Mouse (Mus musculus) frontal cortex, adult (tissue): ENCODE results near the gene Nol4l.

Experiments
- ATAC-seq: cut with Nextera tagmentation; 2 replicates; pipeline ENCODE4 v1.9.2; 2017; ENCODE audit warnings: mild to moderate bottlenecking, moderate library complexity, mixed read lengths; ENCODE audit not compliant: low TSS enrichment

The Nol4l gene

DNA sequence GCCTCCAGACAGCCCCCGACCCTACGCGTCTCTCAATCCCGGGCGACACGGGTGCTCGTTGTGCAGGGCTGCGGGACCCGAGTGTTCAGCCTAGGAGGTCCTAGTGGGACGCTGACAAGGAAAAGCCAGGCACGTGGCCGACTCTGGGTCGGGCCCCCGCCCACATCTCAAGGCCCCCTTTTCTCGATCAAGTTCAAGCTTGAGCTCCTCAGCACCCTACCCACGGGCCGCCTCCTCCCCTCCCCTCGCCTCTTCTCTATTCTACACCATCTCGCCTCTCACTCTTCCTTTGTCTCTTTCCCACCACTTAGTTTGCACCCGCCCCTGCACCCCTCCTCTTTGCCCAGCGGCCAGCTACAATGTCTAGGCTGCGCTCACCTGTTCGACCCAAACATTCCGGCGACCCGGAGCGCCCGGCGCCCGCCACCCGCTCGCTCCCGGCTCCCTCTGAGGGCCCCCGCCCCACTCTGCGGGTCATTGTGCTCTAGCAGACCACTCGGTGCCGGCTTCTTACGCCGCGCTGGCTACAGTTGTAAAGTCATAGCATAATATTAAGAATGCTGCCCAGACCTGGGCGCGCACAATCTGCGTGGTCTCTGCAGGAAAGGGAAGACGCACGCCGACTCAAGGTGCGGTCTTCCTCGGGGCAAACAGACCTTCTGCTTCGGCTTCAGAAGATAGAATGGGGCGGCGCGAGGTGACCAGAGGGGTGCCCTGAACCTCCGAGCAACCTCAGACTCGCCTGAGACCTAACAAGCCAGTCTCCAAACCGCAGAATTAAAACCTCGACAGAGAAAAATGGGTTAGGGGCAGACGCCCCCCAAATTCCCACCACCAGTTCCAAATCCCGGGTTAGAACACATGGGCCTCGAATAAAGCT is 84.4 kb downstream of the Nol4l start:
- peak; percentile 16 for ATAC-seq

DNA sequence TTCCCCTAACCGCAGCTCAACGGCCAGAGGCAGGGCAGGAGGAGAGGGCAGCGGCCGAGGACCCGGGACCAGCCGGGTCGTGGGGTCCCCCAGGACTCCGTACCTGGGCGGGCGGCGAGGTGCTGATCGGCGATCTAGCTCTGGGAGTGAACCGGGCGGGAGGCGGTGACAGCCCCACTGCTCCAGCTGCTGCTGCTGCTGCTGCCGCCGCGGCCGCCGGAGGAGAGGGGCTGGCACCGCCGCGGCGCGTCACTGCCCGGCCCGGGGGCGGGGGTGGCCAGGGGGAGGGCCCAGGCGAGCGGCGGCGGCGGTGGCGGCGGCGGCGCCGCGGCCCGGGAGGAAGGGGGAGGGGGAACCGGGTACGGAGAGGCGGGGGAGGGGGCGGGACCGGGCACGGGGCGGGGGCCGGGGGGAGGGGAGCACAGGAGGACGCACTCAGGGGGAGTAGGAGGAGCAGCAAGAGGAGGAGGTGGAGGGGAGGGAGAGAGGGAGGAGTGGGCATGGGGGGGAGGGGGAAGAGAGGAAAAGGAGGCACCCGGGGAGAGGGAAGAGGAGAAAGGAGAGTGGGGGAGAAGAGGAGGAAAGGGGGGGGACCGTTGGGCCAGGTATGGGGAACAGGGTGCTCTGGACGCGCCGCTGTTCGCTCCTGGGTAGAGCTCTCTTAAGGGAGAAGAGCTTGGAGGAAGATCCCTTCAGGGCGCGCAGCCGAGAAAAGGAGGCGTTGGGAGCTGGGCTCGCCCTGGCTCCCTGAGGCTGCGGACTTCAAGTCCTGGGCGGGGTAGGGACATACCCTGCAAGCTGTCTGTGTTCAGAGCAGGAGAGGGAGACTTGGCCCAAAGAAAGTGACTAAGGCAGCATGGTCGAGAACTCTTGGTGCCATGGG is 85.3 kb downstream of the Nol4l start:
- ATAC-seq = peak; percentile 54

DNA sequence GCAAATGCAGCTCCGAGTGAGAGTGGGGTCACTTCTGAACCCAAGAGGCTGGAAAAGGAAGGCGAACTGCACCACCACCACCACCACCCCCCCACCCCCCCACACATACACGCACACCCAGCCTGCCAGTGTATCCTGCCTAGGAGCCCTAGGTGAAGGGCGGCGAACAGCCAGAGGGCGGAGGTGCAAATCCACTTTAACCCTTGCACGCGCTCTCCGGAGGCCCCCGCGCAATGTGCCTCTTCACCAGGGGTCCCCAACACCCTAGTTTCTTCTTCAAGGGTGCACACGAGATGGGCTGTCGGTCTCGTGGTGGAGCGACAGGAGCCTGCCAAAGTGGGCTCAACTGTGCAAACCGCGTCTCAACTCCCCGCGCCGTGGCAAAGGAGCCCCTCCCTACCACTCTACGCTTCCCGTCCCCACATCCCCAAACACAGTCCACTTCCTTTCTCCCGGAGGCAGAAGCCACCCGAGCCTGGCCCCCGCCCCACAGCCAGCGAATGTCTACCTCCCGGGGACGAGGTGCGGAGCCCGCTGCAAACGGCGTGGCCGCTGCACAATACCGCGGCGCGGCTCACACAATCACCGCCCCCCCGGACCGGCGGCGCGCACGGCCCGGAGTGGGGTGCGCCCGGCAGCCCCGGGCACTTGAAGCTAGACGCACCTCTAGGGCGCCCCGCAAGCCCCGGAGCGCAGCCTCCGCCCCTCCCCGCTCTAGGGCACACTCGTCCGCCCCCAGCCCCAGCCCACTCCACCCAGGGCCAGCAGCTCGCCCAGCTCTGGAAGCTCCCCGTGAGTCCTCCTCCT is 86.1 kb downstream of the Nol4l start:
- ATAC-seq = peak; percentile 18; the same call in 1 of the 2 replicates

DNA sequence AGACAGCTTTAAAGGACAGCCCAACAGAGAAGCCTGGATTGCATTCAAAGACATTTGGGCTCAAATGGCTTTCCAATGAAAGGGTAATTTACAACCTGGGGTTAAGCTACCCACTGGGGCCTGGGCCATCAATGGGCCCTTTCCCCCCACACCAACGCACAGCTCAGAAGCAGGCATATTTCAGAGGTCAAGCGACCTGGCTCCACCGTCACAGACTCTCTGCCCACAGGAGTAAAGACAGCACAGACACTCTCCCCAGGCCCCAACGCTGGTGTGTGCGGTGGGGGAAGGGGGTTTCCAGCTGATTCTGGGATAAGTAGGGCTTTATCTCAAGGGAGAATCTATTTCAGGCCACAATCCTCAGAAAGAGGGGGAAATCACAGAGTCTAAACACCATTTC is 87.1 kb downstream of the Nol4l start:
- no peak for ATAC-seq

- ATAC-seq = no peak
Observed at GRCm38 (mm10) chr2:153441228-153441627, 88.5 kb downstream of the Nol4l start.

- no peak for ATAC-seq
Observed at GRCm38 (mm10) chr2:153440755-153441154, 89.0 kb downstream of the Nol4l start.

- no peak for ATAC-seq
Observed at GRCm38 (mm10) chr2:153437306-153437659, 92.5 kb downstream of the Nol4l start.

DNA sequence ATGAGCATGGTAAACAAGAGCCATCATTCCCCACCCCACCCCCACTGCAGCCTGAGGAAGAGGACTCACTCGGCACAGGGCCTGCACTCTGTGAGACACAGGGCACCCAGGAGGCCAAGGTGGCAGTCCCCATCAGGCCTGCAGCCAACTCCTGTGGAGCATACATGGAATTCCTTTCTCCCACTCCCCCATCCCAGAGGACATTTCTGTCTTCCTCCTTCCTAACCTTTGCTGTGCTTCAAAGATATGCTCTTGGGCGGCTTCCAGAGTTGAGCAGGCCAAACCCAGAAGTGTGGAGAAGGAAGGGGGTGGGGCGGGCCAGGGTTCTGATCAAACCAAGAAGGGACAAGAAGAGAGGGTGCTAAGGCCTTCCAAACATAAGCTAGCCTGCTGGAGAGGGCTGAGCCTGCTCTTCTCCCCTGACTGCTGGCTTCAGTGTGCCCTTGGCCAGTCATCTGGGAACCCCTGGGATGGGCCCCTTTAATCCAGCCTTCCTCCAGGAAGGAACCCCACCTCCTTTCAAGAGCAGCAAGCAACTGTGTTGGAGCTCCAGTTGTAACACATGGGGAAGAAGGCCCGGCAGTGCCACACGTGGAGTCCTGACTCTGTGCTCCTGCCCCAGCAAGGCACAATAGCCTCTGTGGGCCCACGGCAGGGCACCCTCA is 93.0 kb downstream of the Nol4l start:
- ATAC-seq = no peak

DNA sequence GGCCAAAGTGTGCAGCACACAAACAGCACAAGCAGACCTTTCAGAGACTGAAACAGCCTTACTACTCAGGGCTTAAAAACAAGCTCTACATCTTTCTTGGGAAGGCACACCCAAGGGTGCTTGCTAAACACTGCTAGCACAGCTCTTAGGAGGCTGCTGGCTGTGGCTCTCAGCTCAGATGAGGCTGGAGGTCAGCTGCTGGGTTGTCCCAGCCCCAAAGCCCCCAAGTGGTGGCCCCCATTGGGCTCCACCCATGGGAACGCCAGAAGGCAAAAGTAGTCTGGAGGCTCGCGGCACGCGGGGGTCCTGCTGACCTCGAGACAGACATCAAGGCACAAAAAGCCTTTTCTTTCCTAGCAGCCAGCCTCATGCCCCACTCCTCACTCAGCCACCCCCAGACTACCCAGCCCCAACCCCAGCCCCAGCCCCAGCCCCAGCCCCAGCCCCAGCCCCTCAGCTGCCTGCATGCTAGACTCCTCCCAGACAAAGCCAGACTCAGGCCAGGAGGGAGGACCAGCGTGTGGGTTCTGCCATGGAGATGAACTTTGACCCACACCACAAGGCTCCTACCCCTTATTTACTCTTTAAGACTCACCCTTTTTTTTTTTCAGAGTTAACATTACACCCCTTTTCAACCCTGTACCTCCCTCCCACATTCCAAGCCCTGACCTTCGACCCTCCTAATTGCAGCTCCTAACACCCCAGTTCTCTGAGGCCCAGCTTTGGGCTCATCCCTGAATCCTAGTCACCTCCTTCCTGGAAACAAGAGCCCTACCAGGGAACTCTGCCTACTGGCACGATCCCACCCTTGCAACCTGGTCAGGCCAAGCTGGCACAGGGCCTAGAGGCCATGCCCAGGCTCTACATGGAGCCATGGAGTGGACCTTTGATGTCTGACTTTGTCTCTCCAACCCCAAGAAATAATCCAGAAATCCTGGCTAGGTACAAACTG is 94.6 kb downstream of the Nol4l start:
- ATAC-seq = no peak

GRCm38 (mm10) chr2:153433859-153434258 is 95.9 kb downstream of the Nol4l start:
- ATAC-seq = no peak

GRCm38 (mm10) chr2:153432492-153432891 is 97.3 kb downstream of the Nol4l start:
- ATAC-seq = no peak

- no peak for ATAC-seq
Observed at GRCm38 (mm10) chr2:153430571-153430970, 99.2 kb downstream of the Nol4l start.

- peak; percentile 75 for ATAC-seq
Observed at GRCm38 (mm10) chr2:153428485-153428884, 101.3 kb downstream of the Nol4l start.

DNA sequence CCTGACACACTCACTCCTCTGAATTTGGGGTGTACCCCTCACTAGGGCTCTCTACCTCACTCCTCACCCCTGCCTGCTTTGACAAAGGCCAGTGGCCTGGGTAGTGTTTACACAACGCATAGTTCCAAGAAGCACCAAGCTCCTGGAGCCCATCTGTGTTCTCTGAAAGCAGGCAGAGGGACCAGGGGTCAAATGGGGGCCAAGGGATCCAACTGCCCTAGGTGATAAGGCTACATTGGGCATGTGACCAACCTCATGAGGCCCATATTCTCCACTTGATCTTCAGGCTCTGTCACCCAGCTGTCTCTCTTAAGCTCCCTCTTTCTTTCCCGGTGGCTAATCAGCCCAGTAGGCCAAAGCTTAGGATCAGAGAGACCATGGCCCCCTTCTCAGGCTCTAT is 102.8 kb downstream of the Nol4l start:
- no peak for ATAC-seq

GRCm38 (mm10) chr2:153425998-153426670 is 103.6 kb downstream of the Nol4l start:
- ATAC-seq = peak; percentile 28

DNA sequence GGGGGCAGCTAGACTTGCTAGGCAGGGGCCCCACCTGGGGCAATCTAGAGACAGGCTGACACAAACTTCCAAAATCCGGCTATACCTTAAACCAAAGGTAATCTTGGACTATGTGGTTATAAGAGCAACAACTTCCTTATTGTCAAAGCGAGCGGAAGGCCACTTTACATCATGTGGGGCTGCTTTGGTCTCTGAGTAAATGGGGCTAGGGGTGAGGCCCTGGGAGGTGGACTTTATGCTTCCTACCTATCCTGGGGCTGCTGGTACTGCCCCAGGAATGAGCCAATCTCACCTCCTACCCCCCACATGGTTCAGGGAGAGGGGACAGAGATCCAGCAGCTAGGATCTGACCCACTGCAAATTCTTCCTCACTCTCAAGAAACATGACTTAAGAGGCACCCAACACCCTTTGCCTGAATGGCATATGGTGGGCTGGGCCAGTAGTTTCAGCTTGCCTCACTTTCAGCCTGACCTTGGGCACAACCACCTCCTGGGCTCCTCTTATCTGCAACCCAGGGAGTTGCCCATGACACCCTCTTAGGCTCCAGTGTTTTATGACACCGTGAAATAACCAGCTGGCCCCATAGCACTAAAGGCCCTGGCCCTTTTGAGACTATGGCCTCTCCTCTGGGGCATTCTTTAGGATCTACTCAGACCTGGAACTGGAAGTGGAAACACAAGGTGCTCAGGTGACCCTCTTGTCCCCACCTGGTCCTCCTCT is 104.5 kb downstream of the Nol4l start:
- no peak for ATAC-seq

DNA sequence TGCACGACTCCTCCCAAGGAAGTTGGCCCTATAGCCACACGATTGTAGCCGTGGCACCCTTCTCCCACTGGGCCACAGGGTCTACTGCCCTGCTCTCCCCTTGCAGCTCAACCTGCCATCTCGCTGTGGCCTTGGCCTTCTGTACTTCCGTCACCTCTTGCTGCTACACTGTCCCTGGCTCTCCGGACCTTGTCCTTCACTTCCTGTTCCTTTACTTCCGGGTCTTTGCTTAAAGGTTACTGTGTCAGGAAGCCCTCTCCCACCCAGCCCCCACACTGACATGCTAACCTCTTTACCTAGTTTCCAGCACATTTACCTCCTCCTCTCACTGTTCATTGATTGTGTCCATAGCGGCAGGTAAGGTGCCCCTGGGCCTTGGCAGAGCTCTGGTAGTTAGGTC is 105.2 kb downstream of the Nol4l start:
- no peak for ATAC-seq

DNA sequence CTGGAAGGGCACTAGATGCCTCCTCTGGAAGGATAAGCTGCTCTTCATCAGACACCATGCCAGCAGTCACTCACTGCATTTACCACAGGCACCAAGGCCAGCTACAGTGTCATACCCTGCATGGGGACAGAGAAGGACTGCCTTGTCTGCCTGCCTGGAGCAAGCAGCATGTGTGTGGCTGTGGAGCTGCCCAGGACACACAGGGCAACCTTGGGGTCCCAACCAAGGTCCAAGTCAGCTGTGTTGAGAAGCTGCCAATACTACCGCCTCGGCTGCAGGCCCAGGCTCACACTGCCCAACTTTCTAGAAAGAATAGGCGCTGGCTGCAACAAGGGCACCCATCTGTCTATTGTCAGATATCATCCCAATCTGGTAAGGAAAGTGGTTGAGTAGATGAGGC is 106.7 kb downstream of the Nol4l start:
- no peak for ATAC-seq

- peak; percentile 41; the same call in 1 of the 2 replicates for ATAC-seq
Observed at GRCm38 (mm10) chr2:153422051-153422450, 107.7 kb downstream of the Nol4l start.
